Mouse (Mus musculus): ENCODE measurements at regions not wholly inside any gene's neighbourhood (a gene's known extent, or its start where the extent isn't known, plus 50 kb on each side); places are given as distances from the start of the nearest gene placed in this dataset.

DNA sequence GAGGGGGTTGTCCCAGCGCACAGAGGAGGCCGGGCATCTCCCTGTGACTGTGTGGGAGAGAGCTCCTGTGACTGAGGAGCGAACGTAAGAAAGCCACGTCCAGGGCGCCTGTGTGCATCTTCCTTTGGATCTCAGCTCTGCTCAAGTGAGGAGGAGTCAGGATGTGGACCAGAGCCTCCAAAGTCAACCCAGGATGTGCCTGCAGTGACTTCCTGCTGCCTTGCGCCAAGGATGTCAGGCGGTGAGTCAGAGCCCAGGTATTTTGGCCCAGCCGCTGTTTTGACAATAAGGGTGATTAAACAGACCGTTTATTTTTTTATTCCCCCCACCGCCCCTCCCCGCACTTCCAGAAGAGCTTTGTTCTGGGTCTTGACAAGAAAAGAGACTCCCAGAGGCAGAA lies 94.5 kb downstream of the Tfap2c start:
- Histone ChIP-seq H3K4me1 (ENCODE audit: control insufficient read depth, insufficient read depth, low read length) (0 out of 2 replicates have a peak, but pooled peaks cover 6% of the 10 kb centered on the region), H3K27me3 (ENCODE audit: control insufficient read depth, insufficient read depth, low read length) (peaks cover 3% of the 10 kb centered on the region; the same call in 1 of the 2 replicates), H3K4me2 (replicated peaks; ENCODE audit: low read depth, low read length) (no peak overlapping the region), H3K36me3 (ENCODE audit: control insufficient read depth, insufficient read depth, low read length) (no peaks in the 10 kb centered on the region), H3K9ac (ENCODE audit: low read depth, low read length) (0 out of 2 replicates have a peak overlapping the region, but pooled peaks have one; percentile 4), H3K27ac (ENCODE audit: low read depth, low read length) (no peak overlapping the region), H3K9me3 (ENCODE audit: control insufficient read depth, low read length) (peaks cover 2% of the 10 kb centered on the region; the same call in 1 of the 2 replicates), H3K4me3 (ENCODE audit: low read length) (no peak overlapping the region)
- 11% methylated on average over 12 of the region's 12 CpGs for WGBS
- ATAC-seq (ENCODE audit: low FRiP score, low TSS enrichment) = peak; percentile 64

DNA sequence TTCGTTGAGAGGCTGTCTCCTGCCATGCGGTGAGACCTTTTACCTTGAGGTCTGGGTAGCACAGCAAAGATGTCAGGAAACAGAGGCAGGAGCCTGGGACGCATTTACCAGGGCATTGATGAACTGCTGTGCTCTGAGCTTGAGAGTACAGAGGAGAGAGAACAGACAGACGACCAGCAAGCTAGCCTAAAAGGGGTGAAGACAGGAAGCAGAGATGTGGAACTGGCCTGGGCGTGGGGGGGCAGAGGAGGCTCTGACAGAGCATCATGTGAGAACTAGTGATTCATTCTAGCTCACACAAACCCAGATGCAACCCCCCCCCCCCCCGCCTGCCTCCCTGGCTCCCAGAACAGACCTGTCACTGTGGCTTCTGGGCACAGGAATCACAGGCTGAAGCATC lies 95.1 kb downstream of the Tfap2c start:
- H3K9me3 ChIP-seq (ENCODE audit: control insufficient read depth, low read length) = peaks cover 2% of the 10 kb centered on the region; the same call in 1 of the 2 replicates
- H3K4me3 ChIP-seq (ENCODE audit: low read length) = no peak overlapping the region
- H3K27ac ChIP-seq (ENCODE audit: low read depth, low read length) = no peak overlapping the region
- H3K4me1 ChIP-seq (ENCODE audit: control insufficient read depth, insufficient read depth, low read length) = 0 out of 2 replicates have a peak, but pooled peaks cover 6% of the 10 kb centered on the region
- ATAC-seq (ENCODE audit: low FRiP score, low TSS enrichment) = no peak
- 26% methylated on average over 6 of the region's 6 CpGs for WGBS
- no peaks in the 10 kb centered on the region for H3K36me3 ChIP-seq (ENCODE audit: control insufficient read depth, insufficient read depth, low read length)
- no peak overlapping the region for H3K4me2 ChIP-seq (replicated peaks; ENCODE audit: low read depth, low read length)
- peaks cover 3% of the 10 kb centered on the region; the same call in 1 of the 2 replicates for H3K27me3 ChIP-seq (ENCODE audit: control insufficient read depth, insufficient read depth, low read length)
- H3K9ac ChIP-seq (ENCODE audit: low read depth, low read length) = no peak overlapping the region

- no peak overlapping the region for H3K4me3 ChIP-seq (ENCODE audit: low read length)
- ATAC-seq (ENCODE audit: low FRiP score, low TSS enrichment) = no peak
- H3K27ac ChIP-seq (ENCODE audit: low read depth, low read length) = no peak overlapping the region
- H3K9ac ChIP-seq (ENCODE audit: low read depth, low read length) = no peak overlapping the region
- H3K4me1 ChIP-seq (ENCODE audit: control insufficient read depth, insufficient read depth, low read length) = 0 out of 2 replicates have a peak, but pooled peaks cover 6% of the 10 kb centered on the region
- no peaks in the 10 kb centered on the region for H3K36me3 ChIP-seq (ENCODE audit: control insufficient read depth, insufficient read depth, low read length)
- no peaks in the 10 kb centered on the region for H3K9me3 ChIP-seq (ENCODE audit: control insufficient read depth, low read length)
- H3K27me3 ChIP-seq (ENCODE audit: control insufficient read depth, insufficient read depth, low read length) = peaks cover 9% of the 10 kb centered on the region; the same call in 1 of the 2 replicates
- H3K4me2 ChIP-seq (replicated peaks; ENCODE audit: low read depth, low read length) = no peak overlapping the region
- WGBS = 74% methylated on average over 11 of the region's 11 CpGs
These were observed 98.7 kb downstream of the Tfap2c start for GRCm38 (mm10) chr2:172648072-172648471.

- H3K27ac ChIP-seq (ENCODE audit: low read depth, low read length) = no peak overlapping the region
- H3K9me3 ChIP-seq (ENCODE audit: control insufficient read depth, low read length) = no peaks in the 10 kb centered on the region
- no peak for ATAC-seq (ENCODE audit: low FRiP score, low TSS enrichment)
- no peaks in the 10 kb centered on the region for H3K4me1 ChIP-seq (ENCODE audit: control insufficient read depth, insufficient read depth, low read length)
- no peaks in the 10 kb centered on the region for H3K36me3 ChIP-seq (ENCODE audit: control insufficient read depth, insufficient read depth, low read length)
- WGBS = 58% methylated on average over 10 of the region's 10 CpGs
- no peak overlapping the region for H3K9ac ChIP-seq (ENCODE audit: low read depth, low read length)
- H3K4me3 ChIP-seq (ENCODE audit: low read length) = no peak overlapping the region
- no peak overlapping the region for H3K4me2 ChIP-seq (replicated peaks; ENCODE audit: low read depth, low read length)
- H3K27me3 ChIP-seq (ENCODE audit: control insufficient read depth, insufficient read depth, low read length) = peaks cover 24% of the 10 kb centered on the region
These were observed 111.1 kb downstream of the Tfap2c start for GRCm38 (mm10) chr2:172660479-172660878.

GRCm38 (mm10) chr2:172660916-172661315 lies 111.5 kb downstream of the Tfap2c start:
- peaks cover 24% of the 10 kb centered on the region for H3K27me3 ChIP-seq (ENCODE audit: control insufficient read depth, insufficient read depth, low read length)
- no peaks in the 10 kb centered on the region for H3K36me3 ChIP-seq (ENCODE audit: control insufficient read depth, insufficient read depth, low read length)
- H3K27ac ChIP-seq (ENCODE audit: low read depth, low read length) = no peak overlapping the region
- H3K9me3 ChIP-seq (ENCODE audit: control insufficient read depth, low read length) = no peaks in the 10 kb centered on the region
- H3K4me3 ChIP-seq (ENCODE audit: low read length) = no peak overlapping the region
- H3K4me1 ChIP-seq (ENCODE audit: control insufficient read depth, insufficient read depth, low read length) = no peaks in the 10 kb centered on the region
- H3K4me2 ChIP-seq (replicated peaks; ENCODE audit: low read depth, low read length) = no peak overlapping the region
- ATAC-seq (ENCODE audit: low FRiP score, low TSS enrichment) = no peak
- whole genome bisulfite sequencing = 6% methylated on average over 7 of the region's 7 CpGs
- H3K9ac ChIP-seq (ENCODE audit: low read depth, low read length) = no peak overlapping the region

GRCm38 (mm10) chr2:172661418-172661980 lies 112.1 kb downstream of the Tfap2c start:
- no peak overlapping the region for H3K9ac ChIP-seq (ENCODE audit: low read depth, low read length)
- WGBS = 5% methylated on average over 15 of the region's 15 CpGs

GRCm38 (mm10) chr2:172662165-172662564 lies 112.8 kb downstream of the Tfap2c start:
- Histone ChIP-seq H3K36me3 (ENCODE audit: control insufficient read depth, insufficient read depth, low read length) (no peaks in the 10 kb centered on the region), H3K9me3 (ENCODE audit: control insufficient read depth, low read length) (no peaks in the 10 kb centered on the region), H3K9ac (ENCODE audit: low read depth, low read length) (no peak overlapping the region), H3K27ac (ENCODE audit: low read depth, low read length) (no peak overlapping the region), H3K4me3 (ENCODE audit: low read length) (no peak overlapping the region), H3K4me1 (ENCODE audit: control insufficient read depth, insufficient read depth, low read length) (no peaks in the 10 kb centered on the region), H3K27me3 (ENCODE audit: control insufficient read depth, insufficient read depth, low read length) (peaks cover 20% of the 10 kb centered on the region), H3K4me2 (replicated peaks; ENCODE audit: low read depth, low read length) (no peak overlapping the region)
- WGBS = 47% methylated on average over 11 of the region's 11 CpGs
- no peak for ATAC-seq (ENCODE audit: low FRiP score, low TSS enrichment)

More at GRCm38 (mm10) chr2:172661418-172661980, 112.1 kb downstream of the Tfap2c start:
- H3K36me3 ChIP-seq (ENCODE audit: control insufficient read depth, insufficient read depth, low read length) = no peaks in the 10 kb centered on the region
- no peaks in the 10 kb centered on the region for H3K9me3 ChIP-seq (ENCODE audit: control insufficient read depth, low read length)
- ATAC-seq (ENCODE audit: low FRiP score, low TSS enrichment) = no peak
- peaks cover 20% of the 10 kb centered on the region for H3K27me3 ChIP-seq (ENCODE audit: control insufficient read depth, insufficient read depth, low read length)
- H3K27ac ChIP-seq (ENCODE audit: low read depth, low read length) = no peak overlapping the region
- no peak overlapping the region for H3K4me3 ChIP-seq (ENCODE audit: low read length)
- no peaks in the 10 kb centered on the region for H3K4me1 ChIP-seq (ENCODE audit: control insufficient read depth, insufficient read depth, low read length)
- H3K4me2 ChIP-seq (replicated peaks; ENCODE audit: low read depth, low read length) = no peak overlapping the region; the same call in 1 of the 2 replicates

GRCm38 (mm10) chr2:172663681-172664080 lies 114.3 kb downstream of the Tfap2c start:
- H3K4me3 ChIP-seq (ENCODE audit: low read length) = no peak overlapping the region
- no peak overlapping the region for H3K4me2 ChIP-seq (replicated peaks; ENCODE audit: low read depth, low read length)
- no peaks in the 10 kb centered on the region for H3K9me3 ChIP-seq (ENCODE audit: control insufficient read depth, low read length)
- no peaks in the 10 kb centered on the region for H3K4me1 ChIP-seq (ENCODE audit: control insufficient read depth, insufficient read depth, low read length)
- WGBS = 8% methylated on average over 6 of the region's 6 CpGs
- H3K27ac ChIP-seq (ENCODE audit: low read depth, low read length) = no peak overlapping the region
- no peak for ATAC-seq (ENCODE audit: low FRiP score, low TSS enrichment)
- peaks cover 20% of the 10 kb centered on the region for H3K27me3 ChIP-seq (ENCODE audit: control insufficient read depth, insufficient read depth, low read length)
- no peak overlapping the region for H3K9ac ChIP-seq (ENCODE audit: low read depth, low read length)
- H3K36me3 ChIP-seq (ENCODE audit: control insufficient read depth, insufficient read depth, low read length) = no peaks in the 10 kb centered on the region

- ATAC-seq (ENCODE audit: low FRiP score, low TSS enrichment) = no peak
- H3K4me1 ChIP-seq (ENCODE audit: control insufficient read depth, insufficient read depth, low read length) = no peaks in the 10 kb centered on the region
- no peaks in the 10 kb centered on the region for H3K27me3 ChIP-seq (ENCODE audit: control insufficient read depth, insufficient read depth, low read length)
- H3K4me3 ChIP-seq (ENCODE audit: low read length) = no peak overlapping the region
- no peak overlapping the region for H3K27ac ChIP-seq (ENCODE audit: low read depth, low read length)
- no peaks in the 10 kb centered on the region for H3K36me3 ChIP-seq (ENCODE audit: control insufficient read depth, insufficient read depth, low read length)
- 29% methylated on average over 2 of the region's 2 CpGs for WGBS
- no peak overlapping the region for H3K4me2 ChIP-seq (replicated peaks; ENCODE audit: low read depth, low read length)
- H3K9ac ChIP-seq (ENCODE audit: low read depth, low read length) = no peak overlapping the region
- no peaks in the 10 kb centered on the region for H3K9me3 ChIP-seq (ENCODE audit: control insufficient read depth, low read length)
These were observed 123.7 kb downstream of the Tfap2c start for GRCm38 (mm10) chr2:172673081-172673480.
